Mouse (Mus musculus) thymus, postnatal 10 days (tissue): ENCODE measurements at regions not wholly inside any gene's neighbourhood (a gene's known extent, or its start where the extent isn't known, plus 50 kb on each side); places are given as distances from the start of the nearest gene placed in this dataset.

ENCODE experiments used
- DNase-seq, 2 experiments: peaks; one replicate each; pipeline ENCODE4 v3.0.0; 2021; ENCODE audit warnings: low spot score in 2 of 2

GRCm38 (mm10) chr5:11983452-11983851 lies 65.6 kb downstream of the 4933402N22Rik start:
- no peak for DNase-seq

GRCm38 (mm10) chr5:11989140-11989539 lies 71.3 kb downstream of the 4933402N22Rik start:
- DNase-seq = no peak

DNA sequence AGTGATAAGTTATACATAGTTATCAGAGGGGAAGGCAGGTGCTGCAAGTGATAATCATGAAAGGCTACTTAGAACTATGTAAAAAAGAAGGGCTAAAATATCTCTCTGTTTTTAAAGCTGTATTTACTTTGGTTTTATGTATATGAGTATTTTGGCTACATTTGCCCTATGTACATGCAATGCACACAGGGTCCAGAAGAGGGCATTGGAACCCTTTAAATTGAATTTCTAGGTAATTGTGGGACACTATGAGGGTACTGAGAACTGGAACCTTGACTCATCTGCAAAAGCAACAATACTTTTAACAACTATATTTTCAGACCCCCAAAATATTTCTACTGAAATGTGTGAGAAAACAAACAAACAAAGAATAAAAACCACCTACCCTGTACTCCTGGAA lies 82.9 kb downstream of the 4933402N22Rik start:
- no peak for DNase-seq

DNA sequence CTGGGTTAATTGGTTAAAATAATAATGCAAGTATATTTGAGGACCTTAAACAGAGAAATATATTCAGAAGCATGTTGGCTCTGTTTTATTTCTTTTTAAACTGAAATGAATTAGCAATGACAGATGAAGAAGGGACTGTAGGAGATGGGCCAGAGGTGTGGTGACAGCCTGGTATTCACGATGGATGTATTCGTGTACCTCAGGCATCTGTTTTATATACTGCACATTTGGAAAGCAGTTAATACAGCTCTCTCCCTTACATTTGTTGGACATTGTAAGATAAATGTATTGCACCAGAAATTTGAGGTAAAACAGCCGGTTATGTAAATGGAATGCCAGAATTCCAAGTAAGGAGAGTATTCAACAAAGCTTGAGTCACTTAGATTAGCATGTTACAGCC lies 88.6 kb downstream of the 4933402N22Rik start:
- DNase-seq = no peak

GRCm38 (mm10) chr5:12016332-12016731 lies 98.5 kb downstream of the 4933402N22Rik start:
- no peak for DNase-seq

- DNase-seq = no peak
Observed at GRCm38 (mm10) chr5:12020489-12020888, 102.6 kb downstream of the 4933402N22Rik start.

DNA sequence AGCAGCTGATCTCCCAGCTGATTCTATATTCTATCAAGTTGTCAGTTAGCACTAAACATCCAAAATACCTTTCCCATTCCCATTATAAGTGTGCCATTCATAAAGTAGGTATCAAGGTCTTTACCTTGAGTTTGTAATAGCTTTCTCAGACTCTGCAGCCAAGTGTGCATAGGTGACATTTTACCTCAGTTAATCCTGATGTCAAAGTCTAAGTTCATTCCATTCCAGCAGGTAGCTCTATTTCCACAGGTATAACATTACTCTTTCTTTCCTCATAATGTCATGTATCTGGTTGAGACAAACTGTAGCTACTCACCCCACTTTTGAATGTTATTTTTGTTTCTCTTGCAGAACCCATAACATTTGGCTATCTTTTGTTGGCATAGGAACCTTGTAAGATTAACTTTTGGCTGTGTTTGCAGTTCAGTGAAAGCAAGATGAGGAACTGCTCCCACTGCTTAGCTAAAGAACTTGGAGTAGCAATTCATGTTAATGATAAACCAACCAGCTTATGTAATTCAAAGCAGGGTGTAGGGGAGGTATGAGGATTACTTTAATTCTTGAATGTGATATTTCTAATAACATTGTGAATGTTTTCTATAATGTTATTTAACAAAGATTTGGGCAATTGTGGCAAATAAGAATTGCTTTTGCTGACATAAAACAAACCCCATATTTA lies 107.0 kb downstream of the 4933402N22Rik start:
- no peak for DNase-seq

GRCm38 (mm10) chr5:12030002-12030401 lies 112.2 kb downstream of the 4933402N22Rik start:
- DNase-seq = peak in 1 of 2 experiments; percentile 47

- no peak for DNase-seq
Observed at GRCm38 (mm10) chr5:12049806-12050205, 132.0 kb downstream of the 4933402N22Rik start.

DNA sequence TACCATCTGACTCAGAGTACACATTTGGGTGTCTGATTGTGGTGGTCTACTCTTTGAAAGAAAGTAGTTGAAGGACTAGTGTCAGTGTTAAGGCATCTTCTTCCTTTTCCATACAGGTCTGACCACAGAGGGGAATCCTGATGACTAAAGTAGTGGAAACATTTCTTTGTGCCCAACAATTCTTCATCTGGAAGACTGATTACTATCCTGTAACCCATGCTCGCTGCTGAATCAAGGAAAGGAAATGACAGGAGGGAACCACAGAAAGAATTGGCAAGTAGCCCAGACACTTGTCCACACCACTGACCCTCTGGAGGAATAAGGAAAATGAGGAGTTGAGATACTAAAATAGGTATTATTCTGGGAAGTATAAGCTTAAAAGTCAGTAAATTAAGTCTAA lies 162.3 kb downstream of the 4933402N22Rik start:
- DNase-seq = no peak

GRCm38 (mm10) chr5:12093680-12094079 lies 175.8 kb downstream of the 4933402N22Rik start:
- DNase-seq = no peak

DNA sequence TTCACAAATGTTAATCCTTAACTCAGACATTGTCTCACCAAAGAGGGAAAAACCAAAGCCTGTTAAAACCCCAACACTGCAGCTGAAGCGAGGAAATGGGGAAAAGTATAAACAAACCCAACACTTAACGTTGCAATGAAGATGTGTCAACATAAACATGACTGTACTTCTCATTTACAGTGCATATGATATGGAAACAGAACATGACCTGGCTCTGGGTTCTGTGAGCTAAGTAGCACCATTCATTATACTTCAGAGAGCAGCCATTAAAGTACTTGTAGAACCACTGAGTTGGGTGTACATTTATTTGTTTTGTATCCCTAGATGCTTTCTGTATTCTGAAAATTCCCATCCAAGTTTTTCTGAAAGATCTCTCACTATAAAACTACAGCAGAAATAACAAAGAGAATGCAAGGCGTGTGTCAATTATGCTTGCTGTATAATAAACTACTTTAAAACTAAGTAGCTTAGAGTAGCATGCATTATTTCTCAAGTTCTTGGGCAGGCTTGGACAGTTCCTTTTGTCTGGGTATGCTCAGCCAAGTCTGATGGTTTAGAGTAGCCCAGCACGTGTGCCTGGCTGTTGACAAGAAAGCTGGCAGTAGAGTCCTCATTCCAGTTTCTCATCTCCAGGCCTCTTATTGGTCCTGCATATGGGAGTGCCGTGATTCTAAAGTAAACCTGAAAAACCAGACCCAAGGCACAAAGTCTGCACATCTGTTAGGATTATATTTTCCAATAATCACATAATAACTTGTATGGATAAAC lies 198.9 kb downstream of the 4933402N22Rik start:
- no peak for DNase-seq

DNA sequence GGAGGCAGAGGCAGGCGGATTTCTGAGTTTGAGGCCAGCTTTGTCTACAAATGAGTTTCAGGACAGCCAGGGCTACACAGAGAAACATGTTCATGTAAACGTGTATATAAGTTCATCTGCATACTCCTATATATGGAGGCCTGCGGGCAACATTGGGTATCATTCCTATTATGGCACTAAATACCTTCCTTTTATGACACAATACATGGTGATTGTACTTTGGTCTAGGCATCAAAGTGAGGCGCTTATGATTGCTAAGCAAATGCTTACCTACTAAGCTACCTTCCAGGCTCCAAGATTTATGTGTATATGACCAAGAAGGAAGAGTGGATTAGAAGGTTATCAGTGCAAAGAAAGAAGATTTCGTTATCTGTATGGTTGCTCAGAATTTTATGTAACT lies 207.1 kb downstream of the 4933402N22Rik start:
- no peak for DNase-seq

- no peak for DNase-seq
Observed at GRCm38 (mm10) chr5:12127484-12128265, 209.8 kb downstream of the 4933402N22Rik start.

- no peak for DNase-seq
Observed at GRCm38 (mm10) chr5:12138961-12139360, 221.1 kb downstream of the 4933402N22Rik start.

GRCm38 (mm10) chr5:12153295-12153694 lies 229.9 kb upstream of the Sema3d start:
- DNase-seq = no peak

- no peak for DNase-seq
Observed at GRCm38 (mm10) chr5:12154551-12155091, 228.6 kb upstream of the Sema3d start.

- no peak for DNase-seq
Observed at GRCm38 (mm10) chr5:12191681-12192080, 191.5 kb upstream of the Sema3d start.

GRCm38 (mm10) chr5:12207452-12207851 lies 175.7 kb upstream of the Sema3d start:
- no peak for DNase-seq

DNA sequence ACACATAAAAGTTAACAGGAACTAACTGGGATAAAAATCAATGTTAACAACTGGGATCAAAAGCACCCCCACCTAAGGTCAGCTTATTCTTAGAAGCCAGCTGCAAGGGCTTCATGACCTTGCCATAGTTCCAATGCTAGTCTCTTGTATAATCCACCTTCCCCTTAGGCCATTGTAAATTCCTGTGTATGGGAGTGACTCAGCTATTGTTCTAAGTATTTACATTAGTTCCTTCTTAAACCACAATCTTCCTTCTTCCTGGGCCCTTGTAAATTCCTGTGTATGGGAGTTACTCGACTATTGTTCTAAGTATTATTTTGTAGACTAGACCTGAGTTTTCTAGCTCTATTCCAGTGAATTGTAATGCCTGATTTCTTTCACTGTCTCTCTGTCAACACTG lies 173.6 kb upstream of the Sema3d start:
- no peak for DNase-seq

DNA sequence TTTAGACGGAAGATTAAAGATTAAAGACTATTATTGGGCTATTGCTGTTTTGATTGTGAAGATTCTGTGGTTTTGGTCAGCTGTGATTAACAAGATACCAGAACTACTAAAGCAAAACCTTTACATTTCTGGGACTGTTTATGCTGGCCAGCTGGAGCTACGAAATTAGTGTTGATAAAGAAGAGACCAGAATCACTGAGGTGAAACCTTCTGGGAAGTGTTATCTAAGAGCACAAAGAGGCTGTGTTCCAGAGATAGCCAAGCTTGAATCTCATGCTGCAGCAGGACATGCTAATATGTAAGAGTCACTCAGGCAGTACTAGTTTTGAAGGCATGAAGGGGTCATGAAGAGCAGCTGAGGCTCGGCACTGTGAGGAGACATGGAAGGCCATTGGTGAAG lies 169.7 kb upstream of the Sema3d start:
- DNase-seq = no peak

DNA sequence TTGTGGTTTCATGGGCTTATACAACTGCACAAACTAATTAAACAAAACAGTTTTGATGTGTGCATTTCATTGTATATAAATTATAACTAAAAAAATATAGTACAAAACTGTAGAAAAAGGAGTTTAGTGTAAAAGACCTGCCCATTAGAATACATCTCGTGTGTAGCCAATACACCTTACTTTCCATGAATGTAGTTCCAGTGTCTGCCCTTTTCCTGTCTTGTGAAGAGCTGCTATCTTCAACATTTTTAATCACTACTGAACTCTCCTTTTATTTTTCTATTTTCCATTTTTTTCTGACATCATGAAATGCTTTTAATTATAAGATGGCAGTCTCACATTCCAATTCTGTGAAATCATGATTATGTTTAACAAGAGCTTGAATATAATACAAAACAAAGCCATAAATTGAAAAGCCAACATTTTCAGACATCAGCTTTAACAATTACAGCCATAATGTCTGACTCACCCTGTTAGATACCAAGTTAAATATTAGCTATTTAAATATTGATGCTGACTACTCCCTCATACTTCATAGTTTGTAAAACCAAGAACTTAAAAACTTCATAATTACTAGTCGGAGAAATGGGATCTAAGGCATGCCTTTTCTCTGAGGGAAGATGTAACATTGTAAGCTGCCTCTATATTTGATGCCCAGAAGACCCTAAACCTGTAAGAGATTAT lies 163.6 kb upstream of the Sema3d start:
- no peak for DNase-seq
